9 mouse cellular contexts compared by ENCODE assay signal in genomic region chr2:174310913-174311514, GRCm38 (mm10). TPM values are rescaled to one million over a fixed set of nuclear protein-coding genes. Genes with fewer than 3 reads are reported as not detected.
DNase-seq lines count a peak whose midpoint lies in the region; ATAC-seq and TF ChIP-seq lines count a peak whose summit lies in the region.
"Had no signal": no experiment of that assay in that cellular context is flagged by ENCODE, and none has a peak within 500 bp of the region (broad histone marks: within the 10 kb centered on the region; RNA-seq: fewer than 3 reads in every experiment).

No protein-coding gene starts in this region.

- H3K9ac ChIP-seq in intestine, embryonic 14.5 days (ENCODE audit: low read length): no peak overlapping the region
- H3K9ac ChIP-seq in intestine, embryonic 16.5 days (ENCODE audit: low read depth, low read length): no peak overlapping the region
- no peak overlapping the region for H3K9ac ChIP-seq in forebrain, embryonic 15.5 days (replicated peaks)
- no peak overlapping the region for H3K9ac ChIP-seq in liver, embryonic 12.5 days
- H3K9ac ChIP-seq in neural tube, embryonic 11.5 days (ENCODE audit: low read length): no peak overlapping the region

- no peaks in the 10 kb centered on the region for H3K9me3 ChIP-seq in intestine, embryonic 14.5 days (ENCODE audit: control insufficient read depth, low read length)
- no peaks in the 10 kb centered on the region for H3K9me3 ChIP-seq in intestine, embryonic 16.5 days (ENCODE audit: control insufficient read depth, low read length)
- H3K9me3 ChIP-seq in forebrain, embryonic 15.5 days: no peaks in the 10 kb centered on the region
- H3K9me3 ChIP-seq in liver, embryonic 12.5 days (replicated peaks): no peaks in the 10 kb centered on the region
- H3K9me3 ChIP-seq in neural tube, embryonic 11.5 days (ENCODE audit: control insufficient read depth, low read length): no peaks in the 10 kb centered on the region
- H3K9me3 ChIP-seq: megakaryocyte, embryonic 14.5 days had no signal

- 15% methylated on average over 7 of the region's 7 CpGs for WGBS in intestine, embryonic 14.5 days
- 14% methylated on average over 7 of the region's 7 CpGs for WGBS in intestine, embryonic 16.5 days
- WGBS in forebrain, embryonic 15.5 days: 14% methylated on average over 7 of the region's 7 CpGs
- WGBS in kidney, adult 2 months: 14% methylated on average over 7 of the region's 7 CpGs
- WGBS in liver, embryonic 12.5 days (ENCODE audit: insufficient replicate concordance): 12% methylated on average over 7 of the region's 7 CpGs
- WGBS in neural tube, embryonic 11.5 days: 15% methylated on average over 7 of the region's 7 CpGs

- H3K4me2 ChIP-seq in intestine, embryonic 14.5 days (ENCODE audit: low read length): no peak overlapping the region
- H3K4me2 ChIP-seq in intestine, embryonic 16.5 days (ENCODE audit: low read depth, low read length): no peak overlapping the region
- H3K4me2 ChIP-seq in forebrain, embryonic 15.5 days (replicated peaks): no peak overlapping the region
- no peak overlapping the region for H3K4me2 ChIP-seq in liver, embryonic 12.5 days
- no peak overlapping the region for H3K4me2 ChIP-seq in neural tube, embryonic 11.5 days (ENCODE audit: low read depth)

- no peak for TF ChIP-seq POLR2A in kidney, adult 2 months (IDR thresholded peaks at IDR 0.05; ENCODE audit: low read depth, low read length)

- no peak; the same call in 1 of the 2 replicates for ATAC-seq in intestine, embryonic 14.5 days (replicated peaks; ENCODE audit: low FRiP score, low TSS enrichment, low read depth)
- ATAC-seq in intestine, embryonic 16.5 days: no peak
- ATAC-seq in forebrain, embryonic 15.5 days (replicated peaks): peak; percentile 87
- peak; percentile 30; the same call in 1 of the 2 replicates for ATAC-seq in liver, embryonic 12.5 days
- ATAC-seq in neural tube, embryonic 11.5 days (ENCODE audit: insufficient read depth, low FRiP score, low TSS enrichment): peak; percentile 73

- H3K36me3 ChIP-seq in intestine, embryonic 14.5 days (ENCODE audit: control insufficient read depth, insufficient read depth, low read length): no peaks in the 10 kb centered on the region
- H3K36me3 ChIP-seq in intestine, embryonic 16.5 days (ENCODE audit: control insufficient read depth, insufficient read depth, low read length): no peaks in the 10 kb centered on the region
- no peaks in the 10 kb centered on the region for H3K36me3 ChIP-seq in forebrain, embryonic 15.5 days
- no peaks in the 10 kb centered on the region for H3K36me3 ChIP-seq in kidney, adult 2 months (ENCODE audit: control insufficient read depth, insufficient read depth, low read length)
- no peaks in the 10 kb centered on the region for H3K36me3 ChIP-seq in liver, embryonic 12.5 days
- no peaks in the 10 kb centered on the region for H3K36me3 ChIP-seq in neural tube, embryonic 11.5 days (ENCODE audit: control insufficient read depth, insufficient read depth, low read length)

- TF ChIP-seq CTCF in kidney, adult 2 months (conservative IDR thresholded peaks at IDR 0.05; ENCODE audit: insufficient read depth, insufficient read length, low read depth, low read length): peak; percentile 78

- H3K27ac ChIP-seq in intestine, embryonic 14.5 days (ENCODE audit: low read depth): no peak overlapping the region
- no peak overlapping the region for H3K27ac ChIP-seq in intestine, embryonic 16.5 days (ENCODE audit: low read length)
- no peak overlapping the region for H3K27ac ChIP-seq in forebrain, embryonic 15.5 days (replicated peaks)
- H3K27ac ChIP-seq in kidney, adult 2 months (ENCODE audit: insufficient read depth, low read depth, low read length): no peak overlapping the region
- no peak overlapping the region for H3K27ac ChIP-seq in liver, embryonic 12.5 days
- no peak overlapping the region for H3K27ac ChIP-seq in neural tube, embryonic 11.5 days (ENCODE audit: low read depth, low read length)

- H3K4me3 ChIP-seq in intestine, embryonic 14.5 days (ENCODE audit: low read depth, low read length): no peak overlapping the region
- H3K4me3 ChIP-seq in intestine, embryonic 16.5 days (ENCODE audit: low read length): no peak overlapping the region
- no peak overlapping the region for H3K4me3 ChIP-seq in forebrain, embryonic 15.5 days
- no peak overlapping the region for H3K4me3 ChIP-seq in kidney, adult 2 months (ENCODE audit: insufficient read depth, low read depth, low read length)
- no peak overlapping the region for H3K4me3 ChIP-seq in liver, embryonic 12.5 days
- no peak overlapping the region for H3K4me3 ChIP-seq in neural tube, embryonic 11.5 days (ENCODE audit: low read depth, low read length)
- H3K4me3 ChIP-seq: megakaryocyte, embryonic 14.5 days had no signal

- peak; percentile 78 for DNase-seq in intestine, embryonic 14.5 days (ENCODE audit: low spot score)
- peak; percentile 79 for DNase-seq in adipocyte (ENCODE audit: low spot score)
- peak; percentile 49 for DNase-seq in kidney, adult 2 months
- DNase-seq in neural tube, embryonic 11.5 days (ENCODE audit: low spot score): peak; percentile 80
- no peak for DNase-seq in yolk sac, embryonic 10.5 days (ENCODE audit: low spot score)

- peaks cover 4% of the 10 kb centered on the region for H3K4me1 ChIP-seq in intestine, embryonic 14.5 days (replicated peaks; ENCODE audit: control insufficient read depth, insufficient read depth, low read length)
- H3K4me1 ChIP-seq in intestine, embryonic 16.5 days (ENCODE audit: control insufficient read depth, insufficient read depth, low read length): peaks cover 6% of the 10 kb centered on the region; the same call in 1 of the 2 replicates
- no peaks in the 10 kb centered on the region for H3K4me1 ChIP-seq in forebrain, embryonic 15.5 days
- H3K4me1 ChIP-seq in kidney, adult 2 months (ENCODE audit: control insufficient read depth, insufficient read depth, low read length): no peaks in the 10 kb centered on the region
- H3K4me1 ChIP-seq in liver, embryonic 12.5 days: peaks cover 11% of the 10 kb centered on the region; the same call in 1 of the 2 replicates
- H3K4me1 ChIP-seq in neural tube, embryonic 11.5 days (ENCODE audit: control insufficient read depth, insufficient read depth, low read length): no peaks in the 10 kb centered on the region

- H3K27me3 ChIP-seq in intestine, embryonic 14.5 days (replicated peaks; ENCODE audit: control insufficient read depth, insufficient read depth, low read length): no peaks in the 10 kb centered on the region
- no peaks in the 10 kb centered on the region for H3K27me3 ChIP-seq in intestine, embryonic 16.5 days (replicated peaks; ENCODE audit: control insufficient read depth, insufficient read depth, low read length)
- no peaks in the 10 kb centered on the region for H3K27me3 ChIP-seq in forebrain, embryonic 15.5 days
- no peaks in the 10 kb centered on the region for H3K27me3 ChIP-seq in kidney, adult 2 months (replicated peaks; ENCODE audit: control insufficient read depth, insufficient read depth, low read length)
- H3K27me3 ChIP-seq in liver, embryonic 12.5 days (replicated peaks): peaks cover 7% of the 10 kb centered on the region; the same call in 1 of the 2 replicates
- no peaks in the 10 kb centered on the region for H3K27me3 ChIP-seq in neural tube, embryonic 11.5 days (ENCODE audit: control insufficient read depth, insufficient read depth, low read length)

RNA-seq across cellular contexts. Expression of gene Gnas, which starts 26.9 kb away (rescaled TPM):
- polyA plus RNA-seq in intestine, embryonic 14.5 days (2014; fragmentation: Nextera tagmentation; extraction: Ambion mirVana): 1,658 and 1,793 TPM in 2 replicates
- polyA plus RNA-seq in intestine, embryonic 16.5 days (2015; fragmentation: Nextera tagmentation; extraction: Ambion mirVana): 402 and 775 TPM in 2 replicates
- polyA plus RNA-seq in forebrain, embryonic 15.5 days (2015; fragmentation: Nextera tagmentation; extraction: Ambion mirVana): 1,144 and 1,250 TPM in 2 replicates
- polyA plus RNA-seq in kidney, adult 2 months (2012; rRNA removed): 872 and 1,035 TPM in 2 replicates
- 565 and 587 TPM in 2 replicates for polyA plus RNA-seq in liver, embryonic 12.5 days (2016; fragmentation: Nextera tagmentation; extraction: Ambion mirVana)
- 1,351 and 1,381 TPM in 2 replicates for polyA plus RNA-seq in neural tube, embryonic 11.5 days (2014; fragmentation: Nextera tagmentation; extraction: Ambion mirVana)

RNA-seq across cellular contexts. Expression of gene Gm20721, which starts 35.5 kb away (rescaled TPM):
- polyA plus RNA-seq in intestine, embryonic 14.5 days (2014; fragmentation: Nextera tagmentation; extraction: Ambion mirVana): 8.2 and 12.6 TPM in 2 replicates
- polyA plus RNA-seq in intestine, embryonic 16.5 days (2015; fragmentation: Nextera tagmentation; extraction: Ambion mirVana): 37.0 and 98.1 TPM in 2 replicates
- 6.7 and 7.5 TPM in 2 replicates for polyA plus RNA-seq in forebrain, embryonic 15.5 days (2015; fragmentation: Nextera tagmentation; extraction: Ambion mirVana)
- not detected in 2 replicates for polyA plus RNA-seq in kidney, adult 2 months (2012; rRNA removed)
- polyA plus RNA-seq in liver, embryonic 12.5 days (2016; fragmentation: Nextera tagmentation; extraction: Ambion mirVana): 23.2 and 33.5 TPM in 2 replicates
- 8.1 and 9.1 TPM in 2 replicates for polyA plus RNA-seq in neural tube, embryonic 11.5 days (2014; fragmentation: Nextera tagmentation; extraction: Ambion mirVana)

Comparison
In these comparisons a context has a peak if more than half of its experiments do, and no peak if none do; other contexts are left out.
1. ATAC-seq: peak in forebrain, embryonic 15.5 days (single experiment), liver, embryonic 12.5 days (single experiment) and neural tube, embryonic 11.5 days (single experiment); none in intestine, embryonic 14.5 days (single experiment) and intestine, embryonic 16.5 days (single experiment).